Mouse (Mus musculus) lung, postnatal 36 days (tissue): Measurements from ENCODE around the gene Zfp704.
"Not testable (repeated sequence)": the region's sequence is repeated elsewhere in the genome, so short reads cannot be mapped to it uniquely, and the experiment has no call there.

ENCODE experiments used
- DNase-seq: peaks from one replicate; pipeline ENCODE4 v3.0.0; 2022; ENCODE audit warnings: mixed read lengths

The Zfp704 gene

GRCm38 (mm10) chr3:9594457-9594856, 15.4 kb downstream of the Zfp704 start:
- no peak for DNase-seq

- DNase-seq = peak; percentile 64
These were observed 16.1 kb downstream of the Zfp704 start for GRCm38 (mm10) chr3:9593832-9594231.

DNA sequence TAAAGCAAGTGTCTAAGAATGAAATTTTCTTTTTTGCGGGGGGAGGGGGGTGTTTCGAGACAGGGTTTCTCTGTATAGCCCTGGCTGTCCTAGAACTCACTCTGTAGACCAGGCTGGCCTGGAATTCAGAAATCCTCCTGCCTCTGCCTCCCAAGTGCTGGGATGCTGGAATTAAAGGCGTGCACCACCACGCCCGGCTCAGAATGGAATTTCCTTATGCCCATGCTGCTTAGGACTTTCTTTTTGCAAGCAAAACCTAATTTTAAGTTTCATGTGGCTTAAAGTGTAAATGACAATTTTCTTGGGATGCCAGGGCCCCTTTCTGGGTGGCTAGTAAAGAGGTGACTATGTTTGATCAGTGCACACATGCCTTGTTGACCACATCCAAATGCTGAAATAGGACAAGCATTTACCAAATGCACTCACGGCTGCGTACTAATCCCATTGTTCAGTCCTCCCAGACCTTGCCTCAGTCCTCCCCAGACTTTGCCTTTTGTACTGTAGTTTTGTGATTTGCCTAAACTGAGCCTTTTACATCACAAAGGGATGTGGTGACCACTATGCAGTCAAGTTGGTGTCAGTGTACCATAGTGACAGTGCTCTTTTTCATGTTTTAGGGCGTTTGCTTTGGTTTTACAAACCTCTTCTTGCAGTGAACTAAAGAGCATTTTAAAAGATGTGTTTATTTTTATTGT, 18.3 kb downstream of the Zfp704 start:
- no peak for DNase-seq

- no peak for DNase-seq
These were observed 21.2 kb downstream of the Zfp704 start for GRCm38 (mm10) chr3:9588635-9589034.

DNA sequence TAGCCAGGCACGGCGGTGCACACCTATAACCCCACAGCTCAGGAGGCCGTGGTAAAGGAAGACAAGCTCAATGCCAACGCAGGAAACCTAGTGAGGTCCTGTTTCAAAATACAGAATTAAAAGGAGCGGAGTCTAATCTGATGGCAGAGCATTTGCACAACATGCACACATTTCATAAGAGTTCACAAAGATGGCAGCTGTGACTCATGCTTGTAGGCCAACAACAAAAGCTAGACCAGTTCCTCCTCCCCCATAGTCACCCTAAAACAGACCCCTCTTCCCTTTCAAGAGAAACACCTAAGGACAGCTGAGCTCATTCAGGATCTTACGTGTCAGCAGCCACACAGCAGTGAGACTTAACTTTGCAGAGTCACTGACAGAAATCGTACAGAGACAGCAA, 22.6 kb downstream of the Zfp704 start:
- DNase-seq = no peak

DNA sequence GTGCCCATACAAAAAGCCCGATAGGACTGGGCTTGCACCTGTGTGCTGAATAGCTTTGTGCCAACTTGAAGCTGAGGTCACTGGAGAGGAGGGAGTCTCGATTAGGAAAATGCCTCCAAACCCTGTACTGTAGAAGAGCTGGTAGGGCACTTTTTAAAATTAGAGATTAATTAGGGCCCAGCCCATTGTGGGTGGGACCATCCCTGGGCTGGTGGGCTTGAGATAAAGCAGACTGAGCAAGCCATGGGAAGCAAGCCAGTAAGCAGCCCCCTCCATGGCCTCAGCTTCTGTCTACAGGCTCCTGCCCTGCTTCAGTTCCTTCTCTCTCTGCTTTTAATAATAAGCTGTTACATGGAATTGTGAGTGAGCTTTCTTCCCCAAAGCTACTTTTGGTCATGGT, 26.4 kb downstream of the Zfp704 start:
- DNase-seq = no peak

DNA sequence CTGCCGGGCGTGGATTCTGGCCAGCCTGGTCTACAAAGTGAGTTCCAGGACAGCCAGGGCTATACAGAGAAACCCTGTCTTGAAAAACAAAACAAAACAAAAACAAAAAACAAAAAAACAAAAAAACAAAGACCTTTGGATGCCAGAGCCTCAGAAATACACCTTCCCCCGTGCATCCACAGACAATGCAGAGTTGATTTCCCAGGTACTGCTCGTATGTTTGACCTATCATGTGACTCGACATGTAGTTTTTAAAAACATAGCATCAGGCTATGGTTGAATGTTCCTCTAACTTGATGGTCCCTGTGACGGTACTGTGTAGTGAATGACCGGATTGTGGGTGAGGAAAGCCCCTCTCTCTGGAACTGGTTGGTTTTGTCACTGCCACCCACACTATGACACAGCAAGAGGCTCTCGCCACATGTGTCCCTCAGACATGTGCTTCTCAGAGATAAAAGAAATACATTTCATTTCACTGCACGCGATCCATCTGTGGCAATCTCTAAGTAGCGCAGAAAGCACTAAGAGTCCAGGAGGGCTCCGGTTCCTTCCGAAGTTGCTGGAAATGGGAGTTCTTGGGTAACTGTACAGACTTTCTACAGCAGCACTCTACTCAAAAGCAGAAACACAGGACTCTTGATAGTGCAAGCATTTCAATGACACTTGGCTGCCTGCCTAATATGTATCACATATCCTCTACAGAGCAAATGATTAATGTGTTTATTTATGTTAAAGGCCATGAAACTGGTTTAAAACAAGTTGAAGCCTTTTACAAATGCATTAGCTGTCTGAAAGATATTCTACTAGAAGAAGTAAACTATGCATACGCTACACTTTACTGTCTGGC, 28.7 kb downstream of the Zfp704 start:
- peak; percentile 62 for DNase-seq

GRCm38 (mm10) chr3:9580102-9580501, 29.8 kb downstream of the Zfp704 start:
- no peak for DNase-seq

DNA sequence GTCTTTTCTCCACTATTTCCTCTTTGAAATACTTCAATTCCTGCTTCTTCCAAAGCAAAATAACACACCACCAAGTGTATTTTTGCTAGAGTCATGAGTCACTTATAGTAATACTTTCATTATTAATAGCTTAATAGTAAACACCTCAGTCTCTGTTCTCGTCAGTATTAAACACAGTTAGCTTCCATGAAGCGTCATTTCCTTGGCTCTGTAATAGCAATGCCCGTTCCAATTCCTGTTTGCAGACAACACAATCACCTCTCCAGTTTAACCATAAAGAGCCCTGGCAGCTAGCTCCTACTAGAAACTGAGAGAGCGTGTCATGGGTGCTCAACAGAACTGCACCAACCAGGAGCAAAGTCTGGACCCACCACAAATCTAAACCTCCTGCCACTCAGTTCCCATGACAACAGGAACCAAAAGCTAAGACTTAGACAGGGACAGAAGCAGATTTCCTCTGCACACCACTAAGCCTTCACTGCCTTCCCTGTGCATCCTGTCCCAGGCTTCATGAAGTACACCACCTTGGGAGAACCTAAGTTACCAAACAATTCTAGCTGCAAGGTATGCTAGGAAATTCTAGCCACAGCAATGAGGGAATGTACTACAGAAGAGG, 30.7 kb downstream of the Zfp704 start:
- peak; percentile 30 for DNase-seq

DNA sequence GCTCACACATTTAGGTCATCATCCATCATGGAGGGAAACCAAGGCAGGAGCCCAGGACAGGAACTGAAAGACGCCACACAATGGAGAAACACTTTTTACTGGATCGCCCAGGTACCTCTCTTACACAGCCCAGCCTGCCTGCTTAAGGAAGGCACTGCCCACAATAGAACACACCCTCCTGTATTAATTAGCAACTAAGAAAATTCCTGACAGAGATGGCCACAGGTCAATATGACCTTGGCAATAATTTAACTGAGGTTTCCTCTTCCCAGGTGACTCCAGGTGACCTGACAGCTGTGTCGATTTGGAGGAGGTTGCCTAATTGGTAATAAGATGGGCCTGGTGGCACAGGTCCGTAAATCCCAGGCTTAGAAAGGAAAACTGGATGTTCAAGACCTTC, 33.0 kb downstream of the Zfp704 start:
- DNase-seq = no peak

DNA sequence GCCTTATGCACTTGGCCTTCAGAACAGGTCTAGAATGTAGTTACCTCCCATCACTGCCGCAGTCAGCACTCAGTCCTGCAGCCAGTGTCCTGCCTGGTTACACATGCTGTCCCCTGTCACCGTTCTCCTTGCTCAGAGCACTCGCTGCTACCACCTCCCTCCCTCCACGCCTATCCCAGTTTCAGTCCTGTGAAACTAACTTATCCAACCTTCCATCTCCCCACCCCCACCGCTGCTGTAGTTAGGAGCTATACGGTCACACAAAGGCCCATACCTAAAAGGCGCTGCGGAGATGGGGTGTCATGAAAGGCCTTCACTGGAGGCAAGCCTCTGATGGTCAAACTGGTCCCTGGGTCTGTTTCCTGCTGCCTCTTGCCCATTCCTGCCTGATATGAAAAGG, 35.6 kb downstream of the Zfp704 start:
- DNase-seq = no peak

DNA sequence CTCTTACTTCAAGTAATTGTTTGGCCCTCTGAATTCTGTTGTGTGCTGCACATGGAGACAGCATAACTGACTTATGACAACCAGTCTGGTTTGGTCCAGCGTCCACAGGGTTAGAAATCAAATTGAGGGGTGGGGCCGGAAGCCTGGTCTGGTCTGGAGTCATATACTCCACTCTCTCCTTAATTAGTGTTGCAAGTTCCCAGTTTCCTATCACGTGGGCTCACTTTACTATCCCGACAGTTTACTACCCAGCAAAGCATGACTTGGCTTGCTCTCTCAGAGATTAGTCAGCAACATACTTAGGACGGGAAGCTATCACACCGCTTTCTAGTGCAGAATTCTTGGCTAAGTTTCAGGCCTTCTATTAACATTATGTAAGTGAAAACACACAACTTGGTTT, 36.3 kb downstream of the Zfp704 start:
- peak; percentile 82 for DNase-seq

DNA sequence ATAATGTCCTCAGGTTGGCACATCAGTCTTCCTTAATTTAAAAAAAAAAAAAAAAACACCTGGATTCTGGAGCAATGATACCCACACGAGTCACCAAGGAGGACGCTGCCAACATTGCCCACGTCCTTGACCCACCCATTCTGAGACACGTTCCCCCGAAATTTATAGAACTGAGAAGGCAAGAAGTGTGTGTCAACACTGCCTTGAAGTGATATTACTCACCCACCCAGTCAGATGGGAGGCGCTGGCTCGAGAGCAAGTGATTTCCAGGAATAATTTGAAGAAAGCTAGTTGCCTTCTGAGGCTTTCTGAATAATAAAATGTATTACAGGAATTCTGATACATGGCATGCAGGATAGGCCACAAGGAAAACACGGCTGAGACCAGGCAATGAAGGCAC, 37.6 kb downstream of the Zfp704 start:
- DNase-seq = no peak

GRCm38 (mm10) chr3:9570782-9571181, 39.1 kb downstream of the Zfp704 start:
- DNase-seq = no peak

DNA sequence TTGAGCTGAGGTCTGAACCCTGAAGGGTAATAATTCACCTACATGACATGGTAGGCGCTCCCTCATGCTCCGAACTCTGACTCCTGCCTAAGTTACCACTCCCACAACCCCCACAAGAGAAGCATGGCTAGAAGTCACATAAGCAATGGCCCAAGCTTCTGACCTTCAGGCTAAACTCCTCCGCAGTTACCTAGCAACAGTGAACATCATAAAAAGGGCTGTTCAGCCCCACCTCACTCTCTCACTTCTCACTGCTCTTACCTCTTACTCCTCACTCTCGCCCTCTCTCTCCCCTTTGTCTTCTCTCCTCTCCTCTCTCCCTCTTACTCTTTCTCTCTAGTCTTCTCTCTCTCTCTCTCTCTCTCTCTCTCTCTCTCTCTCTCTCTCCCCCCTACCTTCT, 40.2 kb downstream of the Zfp704 start:
- DNase-seq = not testable (repeated sequence)

GRCm38 (mm10) chr3:9568565-9569228, 41.2 kb downstream of the Zfp704 start:
- no peak for DNase-seq

DNA sequence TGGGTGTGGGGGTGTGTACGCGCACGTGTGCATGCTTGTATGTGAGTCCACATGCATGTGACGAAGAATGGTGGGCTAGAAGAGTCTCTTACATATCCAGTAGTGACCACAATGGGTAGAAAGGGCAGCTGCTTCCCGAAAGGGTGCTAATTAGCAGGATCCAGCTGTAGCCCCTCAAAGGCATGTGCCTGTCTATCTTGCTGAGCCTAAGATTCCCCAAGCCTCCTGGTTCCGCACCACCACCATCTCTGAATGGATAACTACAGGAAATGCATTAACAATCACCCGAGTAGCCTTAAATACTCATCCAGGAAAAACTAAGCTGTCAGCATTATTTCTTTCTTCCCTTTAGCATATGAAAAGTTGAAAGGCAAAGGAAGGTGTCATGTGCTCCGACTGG, 41.9 kb downstream of the Zfp704 start:
- no peak for DNase-seq

DNA sequence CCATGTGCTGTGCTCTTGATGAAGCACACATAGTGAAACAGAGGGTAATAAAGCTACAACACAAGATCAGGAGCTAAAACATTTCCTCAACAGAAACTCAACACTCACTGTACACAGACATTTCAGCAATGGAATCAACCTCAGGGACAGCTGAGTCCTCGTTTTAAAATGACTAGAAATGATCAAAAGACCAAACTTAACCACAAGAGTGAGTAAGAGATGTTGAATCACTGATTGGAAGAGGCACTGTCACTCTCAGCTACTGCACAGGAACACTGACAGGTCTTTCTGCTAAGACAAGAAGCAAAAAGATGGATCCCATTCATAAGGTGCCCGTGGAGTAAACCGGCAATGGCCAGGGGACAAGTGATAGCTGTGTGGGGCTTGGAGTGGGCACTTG, 43.1 kb downstream of the Zfp704 start:
- no peak for DNase-seq

- DNase-seq = peak; percentile 51
These were observed 46.3 kb downstream of the Zfp704 start for GRCm38 (mm10) chr3:9563562-9563961.

DNA sequence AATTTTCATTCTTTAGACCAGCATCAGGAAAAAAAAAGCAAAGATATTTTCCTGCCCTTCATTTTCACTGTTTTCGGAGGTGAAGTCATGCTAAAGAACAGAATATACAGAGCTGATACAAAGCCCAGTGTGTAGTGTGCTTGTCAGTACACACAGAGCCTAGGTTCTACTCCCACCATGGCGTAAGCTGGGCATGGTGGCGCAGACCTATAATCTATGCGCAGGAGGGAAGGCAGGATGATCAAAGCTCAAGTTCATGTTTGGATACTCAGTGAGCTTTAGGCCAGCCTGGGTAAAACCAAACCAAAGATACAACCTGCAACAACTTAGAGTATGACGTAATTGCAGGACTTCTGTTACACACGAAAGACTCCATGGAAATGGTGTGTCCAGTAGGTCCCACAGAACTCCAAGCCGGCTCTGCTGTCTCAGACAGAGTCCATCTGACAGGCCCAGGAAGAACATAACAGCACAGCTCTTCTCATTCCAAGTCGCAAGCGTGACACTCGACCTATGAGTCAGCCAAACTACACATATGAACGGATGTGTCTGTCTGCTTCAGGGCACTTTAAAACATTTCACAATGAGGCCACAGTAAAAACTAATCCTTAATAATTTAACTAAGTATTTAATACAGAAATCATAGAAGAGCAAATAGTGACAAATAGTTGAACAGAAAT, 47.1 kb downstream of the Zfp704 start:
- peak; percentile 56 for DNase-seq

DNA sequence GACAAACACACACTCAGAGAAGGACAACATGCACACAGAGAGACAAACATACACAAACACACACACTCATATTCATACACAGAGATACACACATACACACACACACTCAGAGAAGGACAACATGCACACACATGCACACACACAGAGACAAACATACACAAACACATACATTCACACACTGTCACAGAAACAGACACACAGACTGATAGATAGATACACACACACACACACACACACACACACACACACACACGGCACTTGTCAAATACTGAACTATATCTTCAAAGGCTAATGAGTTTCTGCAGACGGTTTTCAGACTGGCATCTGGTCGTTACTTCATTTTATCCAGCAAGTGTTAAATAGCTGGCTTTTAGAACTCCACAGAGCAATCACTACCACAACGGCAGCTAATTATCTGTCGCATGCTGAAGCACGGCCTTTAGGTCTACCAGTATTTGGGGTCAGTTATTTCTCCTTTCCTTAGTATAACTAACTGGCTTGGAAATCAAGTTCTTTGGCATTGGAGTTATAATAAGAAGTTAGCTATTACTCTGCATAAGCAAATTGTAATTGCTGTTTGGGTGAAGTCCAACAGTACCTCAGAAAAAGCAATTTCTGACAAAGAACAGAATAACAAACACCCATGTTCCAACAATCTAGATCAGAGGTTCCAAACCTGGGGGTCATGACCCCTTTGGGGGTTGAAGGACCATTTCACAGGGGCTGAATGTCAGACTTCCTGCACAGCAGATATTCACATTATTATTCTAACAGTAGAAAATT, 51.9 kb downstream of the Zfp704 start:
- no peak for DNase-seq

DNA sequence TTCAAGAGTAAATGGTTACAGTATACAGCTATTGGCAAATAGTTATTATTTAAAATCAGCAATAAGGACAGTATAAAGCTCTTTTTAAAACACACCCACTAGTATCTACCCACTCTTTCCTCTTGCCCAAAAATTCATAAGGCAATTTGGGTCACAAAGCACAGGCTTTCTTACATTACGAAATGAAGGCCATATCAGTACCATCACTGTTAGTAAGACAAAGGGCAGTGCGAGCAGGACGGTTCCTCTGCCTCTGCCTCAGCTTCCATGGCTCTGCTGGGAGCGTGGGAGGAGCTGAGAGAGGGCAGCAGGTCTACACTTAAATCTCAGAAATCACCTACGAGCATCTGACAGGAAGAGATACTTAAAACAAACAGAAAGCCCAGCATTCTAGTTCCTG, 53.7 kb downstream of the Zfp704 start:
- peak; percentile 34 for DNase-seq
